Mouse (Mus musculus): ENCODE measurements around the gene Nmt1. TPM values are rescaled to one million over a fixed set of nuclear protein-coding genes. Genes with fewer than 3 reads are reported as not detected.

Nmt1 gene
- polyA plus RNA-seq, 1 experiment from 2014 or later: 37.2 TPM

DNA sequence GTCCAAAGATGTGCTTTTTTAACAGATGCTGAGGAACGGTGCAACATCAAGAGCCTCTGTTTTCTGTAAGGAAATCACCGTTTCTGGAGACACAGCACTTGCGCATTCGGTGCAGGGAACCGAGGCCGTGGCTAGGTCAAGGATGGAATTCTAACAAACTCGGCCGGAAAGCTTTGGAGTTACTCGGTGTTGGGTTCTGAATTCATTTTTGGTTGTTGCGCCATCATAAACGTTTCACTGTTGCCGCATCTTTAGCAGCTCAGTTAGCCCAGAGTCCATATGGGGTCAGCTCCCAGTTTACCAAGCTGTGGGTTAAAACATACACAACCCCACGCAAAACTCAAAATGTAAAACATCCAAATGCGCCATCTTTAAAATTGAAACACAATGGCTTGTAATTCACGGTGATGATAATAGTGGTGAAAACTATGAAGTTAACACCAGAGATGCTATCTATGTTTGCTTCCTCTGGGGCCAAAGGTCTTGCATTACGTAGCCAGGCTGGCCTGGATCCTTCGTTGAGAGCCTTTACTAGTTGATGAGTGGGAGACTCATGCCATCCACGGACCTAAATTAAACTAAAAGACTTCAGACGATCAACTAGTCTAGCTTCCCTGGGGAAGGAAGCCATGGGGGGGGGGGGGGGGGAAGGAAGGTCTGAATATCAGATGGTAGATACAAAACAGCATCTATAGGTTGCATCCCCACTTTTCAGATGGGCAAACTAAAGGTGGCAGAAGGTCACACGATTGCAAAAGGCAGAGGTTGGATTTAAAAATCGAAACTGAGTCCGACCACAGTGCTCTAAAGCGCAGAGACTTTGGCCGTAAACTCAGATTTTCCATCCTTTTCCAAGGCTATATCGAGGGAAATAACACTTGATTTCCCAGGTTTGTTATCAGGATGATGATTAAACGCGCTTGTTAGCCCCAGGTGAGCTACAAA is 11.8 kb upstream of the Nmt1 start:
- peak overlapping the region; percentile 75 for H3K4me3 ChIP-seq (replicated peaks; ENCODE audit: low read length)
- ATAC-seq: no peak
- no peaks in the 10 kb centered on the region for H3K27me3 ChIP-seq (replicated peaks; ENCODE audit: control insufficient read depth, insufficient read depth, low read length)
- peak overlapping the region; percentile 93 for H3K27ac ChIP-seq (ENCODE audit: low read length)
- 45% methylated on average over 27 of the region's 27 CpGs for WGBS
- peak overlapping the region; percentile 92 for H3K9ac ChIP-seq (replicated peaks; ENCODE audit: low read depth, low read length)
- H3K9me3 ChIP-seq (ENCODE audit: control insufficient read depth, low read length): no peaks in the 10 kb centered on the region
- peak overlapping the region; percentile 82 for H3K4me2 ChIP-seq (ENCODE audit: low read length)
- H3K36me3 ChIP-seq (ENCODE audit: control insufficient read depth, insufficient read depth): no peaks in the 10 kb centered on the region
- peaks cover 13% of the 10 kb centered on the region for H3K4me1 ChIP-seq (replicated peaks; ENCODE audit: control insufficient read depth, insufficient read depth, low read length)

DNA sequence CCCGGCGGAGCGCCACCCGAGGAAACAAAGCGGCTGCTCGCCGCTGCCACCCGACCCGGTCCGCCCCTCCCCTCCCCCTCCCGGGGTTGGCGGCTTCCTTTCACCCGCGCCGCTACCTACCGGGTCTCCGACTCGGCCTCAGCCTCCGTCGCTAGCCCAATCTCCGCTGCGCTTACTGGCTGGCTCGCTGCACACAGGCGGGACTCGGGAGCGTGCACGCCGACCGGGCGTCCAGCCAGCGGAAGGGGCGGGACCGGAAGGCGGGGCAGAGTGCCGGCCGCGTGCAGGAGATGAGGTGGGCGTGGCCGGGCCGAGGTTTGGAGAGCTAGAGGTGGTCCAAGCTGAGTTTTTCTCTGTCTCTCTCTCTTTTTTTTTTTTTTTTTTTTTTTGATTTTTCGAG is 11.1 kb upstream of the Nmt1 start:
- peaks cover 13% of the 10 kb centered on the region for H3K4me1 ChIP-seq (replicated peaks; ENCODE audit: control insufficient read depth, insufficient read depth, low read length)
- peak; percentile 98 for ATAC-seq
- H3K4me2 ChIP-seq (ENCODE audit: low read length): peak overlapping the region; percentile 82
- no peaks in the 10 kb centered on the region for H3K9me3 ChIP-seq (ENCODE audit: control insufficient read depth, low read length)
- H3K27me3 ChIP-seq (replicated peaks; ENCODE audit: control insufficient read depth, insufficient read depth, low read length): no peaks in the 10 kb centered on the region
- peak overlapping the region; percentile 92 for H3K9ac ChIP-seq (replicated peaks; ENCODE audit: low read depth, low read length)
- H3K36me3 ChIP-seq (ENCODE audit: control insufficient read depth, insufficient read depth): no peaks in the 10 kb centered on the region
- H3K4me3 ChIP-seq (replicated peaks; ENCODE audit: low read length): peak overlapping the region; percentile 75
- peak overlapping the region; percentile 93 for H3K27ac ChIP-seq (ENCODE audit: low read length)
- under 1% methylated on average over 38 of the region's 41 CpGs for WGBS

DNA sequence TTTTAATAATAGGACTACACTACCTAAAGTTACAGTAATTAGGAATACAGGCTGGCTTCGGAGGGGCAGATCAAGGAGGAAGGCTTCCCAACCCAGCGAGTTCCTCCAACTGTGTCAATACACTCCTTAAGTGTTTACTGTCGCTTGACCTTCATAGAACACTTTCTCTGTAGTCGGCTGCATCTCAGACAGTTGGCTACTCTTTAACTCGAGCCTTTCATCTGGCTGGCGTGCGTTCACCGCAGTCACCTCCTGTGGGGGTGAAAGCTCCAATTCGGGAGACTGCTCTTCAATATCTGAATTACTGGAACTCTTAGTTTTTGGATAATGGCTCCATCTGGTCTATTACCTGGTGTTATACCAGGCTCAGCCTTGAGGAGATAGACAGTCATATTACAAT is 10.3 kb upstream of the Nmt1 start:
- H3K4me3 ChIP-seq (replicated peaks; ENCODE audit: low read length): no peak overlapping the region
- H3K9me3 ChIP-seq (ENCODE audit: control insufficient read depth, low read length): no peaks in the 10 kb centered on the region
- 80% methylated on average over 9 of the region's 9 CpGs for WGBS
- no peak overlapping the region for H3K4me2 ChIP-seq (ENCODE audit: low read length)
- ATAC-seq: no peak
- H3K4me1 ChIP-seq (replicated peaks; ENCODE audit: control insufficient read depth, insufficient read depth, low read length): peaks cover 13% of the 10 kb centered on the region
- no peaks in the 10 kb centered on the region for H3K27me3 ChIP-seq (replicated peaks; ENCODE audit: control insufficient read depth, insufficient read depth, low read length)
- H3K9ac ChIP-seq (replicated peaks; ENCODE audit: low read depth, low read length): no peak overlapping the region
- H3K36me3 ChIP-seq (ENCODE audit: control insufficient read depth, insufficient read depth): no peaks in the 10 kb centered on the region
- no peak overlapping the region for H3K27ac ChIP-seq (ENCODE audit: low read length)

DNA sequence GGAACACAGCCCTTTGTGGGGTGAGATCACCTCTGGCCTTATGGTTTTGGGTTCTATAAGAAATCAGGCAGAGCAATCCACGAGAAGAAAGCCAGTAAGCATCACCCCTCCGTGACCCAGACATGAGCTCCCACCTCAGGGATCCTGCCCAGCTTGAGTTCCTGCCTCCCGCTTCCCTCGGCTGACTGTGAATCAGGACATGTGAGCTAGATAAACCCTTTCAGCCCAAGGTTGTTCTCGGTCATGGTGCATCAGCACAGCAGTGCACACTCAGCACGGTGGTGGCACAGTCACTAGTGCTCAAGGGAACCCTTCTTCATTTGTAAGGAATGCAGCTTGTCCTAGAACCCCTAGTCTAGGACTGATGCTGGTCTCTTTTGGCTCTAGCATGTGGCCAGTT is 9.1 kb upstream of the Nmt1 start:
- Histone ChIP-seq H3K36me3 (ENCODE audit: control insufficient read depth, insufficient read depth) (no peaks in the 10 kb centered on the region), H3K4me1 (replicated peaks; ENCODE audit: control insufficient read depth, insufficient read depth, low read length) (peaks cover 13% of the 10 kb centered on the region), H3K4me2 (ENCODE audit: low read length) (no peak overlapping the region), H3K27me3 (replicated peaks; ENCODE audit: control insufficient read depth, insufficient read depth, low read length) (no peaks in the 10 kb centered on the region), H3K4me3 (replicated peaks; ENCODE audit: low read length) (no peak overlapping the region), H3K9me3 (ENCODE audit: control insufficient read depth, low read length) (no peaks in the 10 kb centered on the region), H3K27ac (ENCODE audit: low read length) (no peak overlapping the region), H3K9ac (replicated peaks; ENCODE audit: low read depth, low read length) (no peak overlapping the region)
- 85% methylated on average over 6 of the region's 6 CpGs for WGBS
- no peak for ATAC-seq

DNA sequence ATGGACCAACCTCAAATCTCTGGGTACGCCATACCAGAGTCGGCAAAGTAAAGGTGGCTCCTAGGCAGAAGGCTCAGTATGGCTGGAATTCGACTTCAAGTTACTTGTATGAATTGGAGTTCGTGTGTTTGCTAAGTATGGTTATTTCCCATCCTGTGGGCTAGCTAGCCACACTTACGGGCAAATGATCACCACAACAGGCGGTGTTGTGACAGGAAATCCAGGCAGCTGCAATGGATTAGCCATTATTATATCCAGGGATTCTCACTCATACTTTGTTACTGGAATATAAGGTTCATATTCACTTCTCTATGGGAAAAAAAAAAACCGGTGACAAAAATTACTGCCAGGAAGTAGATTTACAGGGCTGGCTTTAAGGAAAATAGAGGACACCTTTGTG is 8.7 kb upstream of the Nmt1 start:
- no peak overlapping the region for H3K9ac ChIP-seq (replicated peaks; ENCODE audit: low read depth, low read length)
- H3K9me3 ChIP-seq (ENCODE audit: control insufficient read depth, low read length): no peaks in the 10 kb centered on the region
- no peak overlapping the region for H3K4me2 ChIP-seq (ENCODE audit: low read length)
- WGBS: 92% methylated on average over 7 of the region's 7 CpGs
- no peak overlapping the region for H3K4me3 ChIP-seq (replicated peaks; ENCODE audit: low read length)
- peaks cover 13% of the 10 kb centered on the region for H3K4me1 ChIP-seq (replicated peaks; ENCODE audit: control insufficient read depth, insufficient read depth, low read length)
- H3K27me3 ChIP-seq (replicated peaks; ENCODE audit: control insufficient read depth, insufficient read depth, low read length): no peaks in the 10 kb centered on the region
- H3K27ac ChIP-seq (ENCODE audit: low read length): no peak overlapping the region
- H3K36me3 ChIP-seq (ENCODE audit: control insufficient read depth, insufficient read depth): no peaks in the 10 kb centered on the region
- no peak for ATAC-seq

DNA sequence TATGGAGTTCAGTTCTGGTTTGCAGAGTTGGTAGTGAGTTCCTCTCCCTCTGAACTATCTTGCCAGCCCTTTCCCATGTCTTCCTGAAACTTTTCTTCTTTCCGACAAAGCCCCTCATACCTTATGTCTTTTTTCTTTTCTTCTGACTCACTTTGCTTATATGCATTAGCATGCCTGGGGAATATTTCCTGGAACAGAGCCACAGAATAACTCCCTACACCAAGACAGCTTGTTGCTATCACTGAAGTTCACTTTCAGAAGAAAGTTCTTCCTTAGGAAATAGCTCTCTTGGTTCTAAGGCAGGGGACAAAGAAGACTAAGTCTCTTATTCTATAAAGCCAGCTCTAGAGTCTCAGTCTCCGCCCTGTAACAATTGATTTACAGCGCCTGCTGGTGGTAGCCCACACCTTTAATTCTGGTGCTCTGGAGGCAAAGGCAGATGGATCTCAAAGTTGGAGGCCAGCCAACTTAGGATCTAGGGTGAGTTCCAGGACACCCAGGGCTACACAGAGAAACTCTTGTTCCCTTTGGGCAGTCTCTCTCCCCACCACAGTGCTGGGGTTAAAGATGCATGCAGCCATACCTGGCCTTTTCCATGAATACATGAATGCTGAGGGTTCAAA is 7.2 kb upstream of the Nmt1 start:
- Histone ChIP-seq H3K4me3 (replicated peaks; ENCODE audit: low read length) (no peak overlapping the region), H3K4me1 (replicated peaks; ENCODE audit: control insufficient read depth, insufficient read depth, low read length) (peaks cover 6% of the 10 kb centered on the region), H3K4me2 (ENCODE audit: low read length) (no peak overlapping the region), H3K36me3 (ENCODE audit: control insufficient read depth, insufficient read depth) (no peaks in the 10 kb centered on the region), H3K27ac (ENCODE audit: low read length) (no peak overlapping the region), H3K27me3 (replicated peaks; ENCODE audit: control insufficient read depth, insufficient read depth, low read length) (no peaks in the 10 kb centered on the region), H3K9ac (replicated peaks; ENCODE audit: low read depth, low read length) (no peak overlapping the region), H3K9me3 (ENCODE audit: control insufficient read depth, low read length) (no peaks in the 10 kb centered on the region)
- 63% methylated on average over 3 of the region's 3 CpGs for WGBS
- no peak for ATAC-seq

DNA sequence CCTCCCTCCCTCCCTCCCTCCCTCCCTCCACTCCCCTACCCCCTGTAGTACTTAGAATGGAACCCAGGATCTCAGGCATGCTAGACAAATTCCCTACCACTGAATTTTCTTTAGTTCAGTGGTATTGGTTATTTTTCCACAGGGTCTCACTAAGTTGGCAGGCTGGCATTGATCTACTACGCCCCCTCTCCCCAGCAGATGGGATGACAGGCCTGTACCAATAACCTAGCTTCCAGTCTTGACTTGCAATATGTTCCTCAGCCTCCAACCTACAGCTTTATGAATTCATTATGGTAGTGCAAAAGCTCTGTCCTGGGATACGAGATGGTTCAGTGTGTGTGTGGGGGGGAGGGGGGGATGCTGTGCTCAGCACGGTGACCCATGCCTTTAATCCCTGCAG is 4.0 kb upstream of the Nmt1 start:
- Histone ChIP-seq H3K4me3 (replicated peaks; ENCODE audit: low read length) (no peak overlapping the region), H3K27me3 (replicated peaks; ENCODE audit: control insufficient read depth, insufficient read depth, low read length) (no peaks in the 10 kb centered on the region), H3K27ac (ENCODE audit: low read length) (no peak overlapping the region), H3K9me3 (ENCODE audit: control insufficient read depth, low read length) (no peaks in the 10 kb centered on the region), H3K9ac (replicated peaks; ENCODE audit: low read depth, low read length) (no peak overlapping the region), H3K36me3 (ENCODE audit: control insufficient read depth, insufficient read depth) (no peaks in the 10 kb centered on the region), H3K4me1 (replicated peaks; ENCODE audit: control insufficient read depth, insufficient read depth, low read length) (peaks cover 6% of the 10 kb centered on the region), H3K4me2 (ENCODE audit: low read length) (no peak overlapping the region)
- no peak for ATAC-seq
- WGBS: 84% methylated on average over 3 of the region's 3 CpGs

DNA sequence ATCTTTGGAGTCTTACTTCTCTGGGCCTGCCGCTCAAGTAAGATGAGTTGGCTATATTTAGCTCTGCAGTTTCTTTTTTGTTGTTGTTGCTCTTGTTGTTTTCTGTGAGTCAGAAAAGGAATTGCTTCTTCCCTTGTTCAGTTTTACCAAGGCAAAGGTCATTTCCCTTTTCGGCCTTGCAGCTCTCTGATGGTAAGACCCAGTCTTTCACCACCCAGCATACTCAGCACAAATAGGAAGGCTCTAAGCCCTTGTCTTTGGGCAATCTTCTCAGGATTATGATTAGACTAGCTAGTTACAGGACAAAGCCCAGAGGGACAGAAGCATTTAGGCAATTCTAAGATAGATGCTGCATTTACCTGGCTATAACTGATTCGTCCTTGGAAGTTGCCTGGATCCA is 1.1 kb upstream of the Nmt1 start:
- no peak overlapping the region for H3K4me3 ChIP-seq (replicated peaks; ENCODE audit: low read length)
- peaks cover 13% of the 10 kb centered on the region for H3K4me1 ChIP-seq (replicated peaks; ENCODE audit: control insufficient read depth, insufficient read depth, low read length)
- no peak overlapping the region for H3K27ac ChIP-seq (ENCODE audit: low read length)
- H3K36me3 ChIP-seq (ENCODE audit: control insufficient read depth, insufficient read depth): no peaks in the 10 kb centered on the region
- no peak overlapping the region; the same call in 1 of the 2 replicates for H3K4me2 ChIP-seq (ENCODE audit: low read length)
- 95% methylated on average over 3 of the region's 3 CpGs for WGBS
- no peak for ATAC-seq
- H3K9me3 ChIP-seq (ENCODE audit: control insufficient read depth, low read length): no peaks in the 10 kb centered on the region
- H3K9ac ChIP-seq (replicated peaks; ENCODE audit: low read depth, low read length): no peak overlapping the region
- no peaks in the 10 kb centered on the region for H3K27me3 ChIP-seq (replicated peaks; ENCODE audit: control insufficient read depth, insufficient read depth, low read length)

DNA sequence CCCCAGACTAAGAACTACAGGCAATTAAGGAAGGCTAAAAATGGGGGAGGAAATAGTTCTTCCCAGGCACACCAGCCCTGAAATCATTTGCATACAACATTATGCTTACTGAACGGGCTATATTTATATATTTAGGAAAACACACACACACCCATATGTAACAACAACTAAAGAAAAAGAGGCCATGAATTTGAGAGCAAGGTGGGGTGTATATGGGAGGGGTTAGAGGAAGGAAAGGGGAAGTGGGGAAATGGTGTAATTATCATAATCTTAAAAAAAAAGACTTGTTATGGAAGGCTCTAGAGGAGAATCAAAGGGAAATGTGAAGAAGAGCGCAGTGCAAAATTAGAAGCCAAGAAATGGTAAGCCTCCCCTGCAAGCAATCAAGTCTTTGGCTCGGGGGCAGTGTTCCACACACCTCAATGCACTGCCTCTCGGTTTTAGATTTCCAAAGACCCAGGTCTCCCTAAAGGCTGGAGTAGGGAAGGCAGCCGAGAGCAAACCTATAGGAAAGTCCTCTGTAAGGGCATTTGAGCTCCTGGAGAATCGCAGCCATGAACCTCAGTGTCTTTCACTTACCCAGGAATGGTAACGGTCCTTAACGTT is 317 bp upstream of the Nmt1 start:
- H3K4me3 ChIP-seq (replicated peaks; ENCODE audit: low read length): peak overlapping the region; percentile 78
- no peaks in the 10 kb centered on the region for H3K36me3 ChIP-seq (ENCODE audit: control insufficient read depth, insufficient read depth)
- peak; percentile 5 for ATAC-seq
- no peaks in the 10 kb centered on the region for H3K27me3 ChIP-seq (replicated peaks; ENCODE audit: control insufficient read depth, insufficient read depth, low read length)
- H3K27ac ChIP-seq (ENCODE audit: low read length): peak overlapping the region; percentile 50; the same call in 1 of the 2 replicates
- H3K9me3 ChIP-seq (ENCODE audit: control insufficient read depth, low read length): no peaks in the 10 kb centered on the region
- H3K9ac ChIP-seq (replicated peaks; ENCODE audit: low read depth, low read length): peak overlapping the region; percentile 75
- H3K4me2 ChIP-seq (ENCODE audit: low read length): peak overlapping the region; percentile 73
- peaks cover 13% of the 10 kb centered on the region for H3K4me1 ChIP-seq (replicated peaks; ENCODE audit: control insufficient read depth, insufficient read depth, low read length)
- WGBS: 14% methylated on average over 8 of the region's 8 CpGs

Data from forebrain, embryonic 16.5 days (tissue).